Mouse (Mus musculus) brown adipose tissue, adult 24 weeks (tissue): ENCODE measurements around the gene Dnase2b. TPM values are rescaled to one million over a fixed set of nuclear protein-coding genes. Genes with fewer than 3 reads are reported as not detected.

Experiments used
- H3K27ac ChIP-seq: fragments of 200-500 bp; replicated peaks from 2 replicates; pipeline ENCODE4 v1.5.1; 2012; ENCODE audit warnings: low read depth, mild to moderate bottlenecking, low read length
- H3K4me1 ChIP-seq: fragments of 200-500 bp; 2 replicates; pipeline ENCODE4 v1.6.1; 2012; ENCODE audit warnings: low read length, mixed read lengths; ENCODE audit not compliant: control insufficient read depth, insufficient read depth, insufficient read length
- H3K4me3 ChIP-seq: fragments of 200-500 bp; 2 replicates; pipeline ENCODE4 v1.5.1; 2012; ENCODE audit warnings: low read depth, mild to moderate bottlenecking, low read length, moderate library complexity; ENCODE audit not compliant: insufficient read depth
- polyA plus RNA-seq: library from polyadenylated mRNA; stranded (reverse); fragments of >200 nt; gene quantifications from 2 replicates; pipeline ENCODE4 v1.2.4, GENCODE M21; 2012; ENCODE audit not compliant: missing spikeins, insufficient read depth, insufficient read length

Gene Dnase2b
- polyA plus RNA-seq, 1 experiment: not detected

- Histone ChIP-seq H3K4me3 (no peak overlapping the region), H3K4me1 (no peaks in the 10 kb centered on the region), H3K27ac (no peak overlapping the region)
Observed at GRCm38 (mm10) chr3:146628227-146628982, 13.0 kb upstream of the Dnase2b start.

DNA sequence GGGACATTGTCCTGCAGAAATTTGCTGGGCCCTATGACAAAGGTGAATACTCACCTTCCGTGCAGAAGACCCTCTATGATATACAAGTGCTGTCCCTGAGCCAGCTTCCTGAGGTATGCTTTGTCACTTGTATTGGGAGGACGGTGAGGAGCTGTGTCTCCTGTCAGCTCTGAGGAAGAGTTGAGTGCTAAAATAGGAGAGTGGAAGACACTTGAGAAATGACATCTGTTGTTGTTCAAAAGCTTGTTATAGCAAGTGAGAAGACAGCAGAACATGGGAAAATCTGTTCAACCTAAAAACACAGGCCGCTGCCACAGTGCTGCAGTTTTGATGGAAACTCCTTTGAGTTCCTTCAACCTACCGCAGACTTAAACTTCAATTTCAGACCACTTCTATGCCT lies 10.4 kb upstream of the Dnase2b start:
- Histone ChIP-seq H3K27ac (no peak overlapping the region), H3K4me1 (no peaks in the 10 kb centered on the region), H3K4me3 (no peak overlapping the region)

GRCm38 (mm10) chr3:146621966-146622365 lies 6.6 kb upstream of the Dnase2b start:
- Histone ChIP-seq H3K27ac (no peak overlapping the region), H3K4me1 (no peaks in the 10 kb centered on the region), H3K4me3 (no peak overlapping the region)

DNA sequence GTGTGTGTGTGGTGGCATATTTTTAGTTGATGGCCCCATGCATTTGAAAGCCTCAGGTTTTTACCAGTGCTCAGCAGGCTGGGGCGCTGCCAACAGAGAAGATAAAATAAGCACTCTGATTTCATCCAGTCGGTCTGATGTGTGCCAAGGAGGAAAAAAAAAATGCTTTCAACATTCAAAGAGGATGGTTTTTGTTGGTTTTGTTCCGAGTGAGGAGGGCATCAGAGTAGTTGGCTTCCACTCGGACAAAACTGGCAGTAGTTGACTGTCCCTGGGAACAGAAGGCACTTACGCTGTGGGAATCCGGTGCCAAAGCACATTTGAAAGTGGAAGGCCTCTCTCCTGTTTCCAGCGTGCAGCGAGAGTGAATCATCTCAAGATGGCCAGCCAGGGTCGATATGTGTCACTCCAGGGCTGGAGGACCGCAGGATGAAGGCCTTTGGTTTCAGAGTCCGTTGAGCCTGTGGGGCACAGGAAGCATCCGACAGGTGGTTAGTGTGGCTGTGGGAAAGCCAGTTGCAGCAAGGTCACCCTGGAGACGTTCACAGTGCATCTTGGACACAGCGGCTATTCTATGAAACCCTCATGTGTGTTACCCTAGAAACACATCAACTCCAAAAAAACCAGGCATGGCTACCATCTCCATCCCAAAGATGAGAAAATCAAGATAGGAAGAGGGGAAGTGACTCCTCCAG lies 5.3 kb upstream of the Dnase2b start:
- H3K27ac ChIP-seq: no peak overlapping the region
- no peak overlapping the region for H3K4me3 ChIP-seq
- H3K4me1 ChIP-seq: no peaks in the 10 kb centered on the region

DNA sequence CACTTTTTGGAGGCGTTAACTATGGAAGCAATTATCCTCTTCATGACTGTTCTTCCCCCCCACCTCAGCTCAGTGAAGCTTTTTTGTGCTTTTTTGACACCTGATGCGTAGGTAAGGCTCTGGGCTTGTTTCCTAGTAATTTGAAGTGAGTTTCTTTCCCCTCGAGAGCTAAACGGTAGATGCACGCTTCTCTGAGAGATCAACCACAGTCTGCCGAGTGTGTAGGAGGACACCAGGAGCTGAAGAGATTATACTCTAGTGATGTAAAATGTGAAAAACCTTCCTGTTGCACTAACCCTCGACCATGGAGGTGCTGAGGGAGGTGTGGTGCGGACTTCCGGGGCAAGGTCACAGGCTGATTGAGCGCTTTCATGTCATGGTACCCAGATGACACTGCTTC lies 4.7 kb upstream of the Dnase2b start:
- no peak overlapping the region for H3K4me3 ChIP-seq
- no peak overlapping the region for H3K27ac ChIP-seq
- H3K4me1 ChIP-seq: no peaks in the 10 kb centered on the region

DNA sequence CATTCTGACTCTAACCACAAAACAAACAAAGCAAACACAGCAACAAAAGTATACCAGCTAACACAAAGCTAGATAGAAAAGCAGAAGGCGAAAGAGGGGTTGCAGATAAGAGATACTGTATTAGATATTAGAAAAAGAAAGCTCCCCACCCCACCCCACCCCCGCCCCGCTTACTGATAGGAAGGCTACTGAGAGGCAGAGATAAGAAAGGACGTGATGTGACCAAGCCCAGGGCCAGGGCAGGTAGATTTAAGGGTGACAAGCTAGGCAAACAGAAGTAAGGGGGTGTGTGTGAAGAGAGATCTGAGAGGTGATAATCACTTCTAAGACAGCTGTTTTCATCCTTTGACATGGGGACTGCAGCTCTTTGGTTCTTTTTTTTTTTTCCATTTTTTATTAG lies 3.0 kb upstream of the Dnase2b start:
- Histone ChIP-seq H3K27ac (no peak overlapping the region), H3K4me3 (no peak overlapping the region), H3K4me1 (no peaks in the 10 kb centered on the region)

DNA sequence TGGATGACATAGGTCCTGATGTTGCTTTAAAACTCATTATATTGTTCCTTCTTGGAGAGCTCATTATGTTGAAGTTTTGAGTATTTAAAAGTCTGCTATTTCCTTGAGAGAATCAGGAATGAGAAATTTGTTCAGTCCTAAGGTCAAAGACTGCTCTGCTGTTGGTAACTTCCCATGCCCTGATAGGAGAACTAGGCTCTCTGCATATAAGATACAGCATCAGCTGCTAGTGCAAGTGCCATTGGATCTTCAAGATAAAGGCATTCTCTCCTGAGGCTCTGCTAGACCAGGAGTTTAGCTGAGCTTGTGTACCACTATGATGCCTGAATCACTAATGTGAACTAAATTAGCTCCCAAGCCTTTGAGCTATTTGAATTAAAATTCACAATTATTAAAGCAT lies 2.5 kb upstream of the Dnase2b start:
- H3K4me1 ChIP-seq: no peaks in the 10 kb centered on the region
- no peak overlapping the region for H3K4me3 ChIP-seq
- H3K27ac ChIP-seq: no peak overlapping the region

- Histone ChIP-seq H3K27ac (no peak overlapping the region), H3K4me1 (no peaks in the 10 kb centered on the region), H3K4me3 (no peak overlapping the region)
Observed at GRCm38 (mm10) chr3:146616533-146617283, 1.3 kb upstream of the Dnase2b start.

- Histone ChIP-seq H3K4me1 (no peaks in the 10 kb centered on the region), H3K27ac (no peak overlapping the region), H3K4me3 (no peak overlapping the region)
Observed at GRCm38 (mm10) chr3:146611821-146612220, 3.6 kb downstream of the Dnase2b start.

- Histone ChIP-seq H3K4me1 (no peaks in the 10 kb centered on the region), H3K27ac (no peak overlapping the region), H3K4me3 (no peak overlapping the region)
Observed at GRCm38 (mm10) chr3:146611261-146611660, 4.1 kb downstream of the Dnase2b start.

DNA sequence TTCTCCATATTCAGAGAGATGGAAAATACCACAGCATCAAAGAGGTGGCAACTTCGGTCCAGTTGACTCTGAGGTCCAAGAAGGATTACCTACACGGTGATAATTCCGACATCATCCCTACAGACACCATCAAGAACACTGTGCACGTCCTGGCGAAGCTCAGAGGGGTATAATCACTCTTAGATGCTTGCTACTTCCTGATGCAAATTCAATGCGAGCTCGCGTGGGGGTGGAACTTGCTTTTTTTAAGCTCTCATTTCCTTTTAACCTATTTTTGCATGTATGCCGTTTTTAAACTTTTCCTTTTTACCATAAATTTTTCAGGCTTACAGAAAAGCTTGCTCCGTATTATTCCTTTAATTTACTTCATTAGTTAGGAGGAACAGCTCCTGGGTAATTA lies 5.1 kb downstream of the Dnase2b start:
- Histone ChIP-seq H3K4me3 (no peak overlapping the region), H3K27ac (no peak overlapping the region), H3K4me1 (no peaks in the 10 kb centered on the region)

GRCm38 (mm10) chr3:146607368-146607767 lies 8.0 kb downstream of the Dnase2b start:
- Histone ChIP-seq H3K27ac (no peak overlapping the region), H3K4me1 (0 out of 2 replicates have a peak, but pooled peaks cover 4% of the 10 kb centered on the region), H3K4me3 (no peak overlapping the region)

- Histone ChIP-seq H3K27ac (no peak overlapping the region), H3K4me1 (0 out of 2 replicates have a peak, but pooled peaks cover 4% of the 10 kb centered on the region), H3K4me3 (no peak overlapping the region)
Observed at GRCm38 (mm10) chr3:146604647-146605046, 10.7 kb downstream of the Dnase2b start.

DNA sequence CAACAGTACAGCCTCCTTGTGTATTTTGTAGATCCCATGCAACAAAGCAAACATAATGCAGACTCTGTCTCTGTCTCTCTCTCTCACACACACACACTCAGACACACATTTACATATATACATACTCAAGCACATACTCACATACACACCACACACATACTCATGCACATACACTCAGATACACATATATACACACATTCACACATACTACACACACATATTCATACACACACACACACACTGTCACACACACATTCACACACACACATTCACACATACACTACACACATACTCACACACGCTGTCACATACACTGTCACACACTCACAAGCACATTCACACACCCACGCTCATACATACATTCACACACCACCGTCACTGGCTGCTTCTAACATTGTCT lies 12.9 kb downstream of the Dnase2b start:
- Histone ChIP-seq H3K27ac (no peak overlapping the region), H3K4me3 (no peak overlapping the region), H3K4me1 (0 out of 2 replicates have a peak, but pooled peaks cover 4% of the 10 kb centered on the region)

GRCm38 (mm10) chr3:146601205-146601604 lies 14.2 kb downstream of the Dnase2b start:
- Histone ChIP-seq H3K4me3 (no peak overlapping the region), H3K27ac (no peak overlapping the region), H3K4me1 (0 out of 2 replicates have a peak, but pooled peaks cover 4% of the 10 kb centered on the region)
